Mouse (Mus musculus) urinary bladder, adult 2 months (tissue): ENCODE results near the gene Rasl10b. TPM values are rescaled to one million over a fixed set of nuclear protein-coding genes. Genes with fewer than 3 reads are reported as not detected.

Experiments used
- DNase-seq: peaks from one replicate; pipeline ENCODE4 v3.0.0; 2022; ENCODE audit warnings: low spot score
- polyA plus RNA-seq: library from polyadenylated mRNA; depleted of rRNA; stranded (reverse); fragments of >200 nt; gene quantifications from 2 replicates; pipeline ENCODE4 v1.2.3, GENCODE M21; 2012; rRNA removed

The Rasl10b gene
- polyA plus RNA-seq, 1 experiment, result 0.25 TPM

- DNase-seq, result no peak
Observed at GRCm38 (mm10) chr11:83465976-83466375, 57.0 kb downstream of the Rasl10b start.

- DNase-seq, result no peak
Observed at GRCm38 (mm10) chr11:83467120-83467652, 58.2 kb downstream of the Rasl10b start.

GRCm38 (mm10) chr11:83468765-83469164 is 59.8 kb downstream of the Rasl10b start:
- no peak for DNase-seq

Other genes starting within 250 kb of the Rasl10b start
- 1.0 and 1.1 TPM in 2 replicates for gene Slfn4, start 234.0 kb upstream of the Rasl10b start, polyA plus RNA-seq
- gene Slfn3, start 217.8 kb upstream of the Rasl10b start, polyA plus RNA-seq, result 1.5 and 2.0 TPM in 2 replicates
- 0.01 TPM in 1 of 2 replicates, not detected in the other for gene Slfn14, start 122.4 kb upstream of the Rasl10b start, polyA plus RNA-seq
- 37.1 and 46.7 TPM in 2 replicates for gene Ap2b1, start 110.1 kb upstream of the Rasl10b start, polyA plus RNA-seq
- gene Pex12, start 106.6 kb upstream of the Rasl10b start, polyA plus RNA-seq, result 10.6 and 11.0 TPM in 2 replicates
- 0.14 and 0.19 TPM in 2 replicates for gene Gas2l2, start 20.3 kb downstream of the Rasl10b start, polyA plus RNA-seq
- gene 1700020L24Rik, start 28.5 kb downstream of the Rasl10b start, polyA plus RNA-seq, result 0.56 and 0.61 TPM in 2 replicates
- 12.7 and 16.8 TPM in 2 replicates for gene Mmp28, start 53.9 kb downstream of the Rasl10b start, polyA plus RNA-seq
- gene Taf15, start 63.9 kb downstream of the Rasl10b start, polyA plus RNA-seq, result 39.1 and 55.5 TPM in 2 replicates
- gene Heatr9, start 113.0 kb downstream of the Rasl10b start, polyA plus RNA-seq, result 0.03 and 0.11 TPM in 2 replicates
- gene Ccl5, start 121.4 kb downstream of the Rasl10b start, polyA plus RNA-seq, result 14.9 and 15.6 TPM in 2 replicates
- gene Ccl9, start 169.5 kb downstream of the Rasl10b start, polyA plus RNA-seq, result 19.4 and 19.7 TPM in 2 replicates
- 40.2 and 42.6 TPM in 2 replicates for gene Ccl6, start 183.9 kb downstream of the Rasl10b start, polyA plus RNA-seq
- gene Rpl9-ps1, start 236.5 kb downstream of the Rasl10b start, polyA plus RNA-seq, result not detected in 2 replicates
- gene Ccl3, start 240.2 kb downstream of the Rasl10b start, polyA plus RNA-seq, result 0.67 and 0.94 TPM in 2 replicates